Mouse (Mus musculus) CD4-positive helper T cell, adult 2 months (primary cell): ENCODE results near the gene Tex2.
A peak's percentile ranks its signal among the peaks of the same experiment; 100 is the strongest.

Experiments
- DNase-seq: peaks from one replicate; pipeline ENCODE4 v3.0.0-alpha.2; 2012; ENCODE audit warnings: low read depth, missing footprints, low spot score

The Tex2 gene

GRCm38 (mm10) chr11:106486866-106487732 is 126.1 kb downstream of the Tex2 start:
- peak; percentile 41 for DNase-seq

- DNase-seq, result no peak
Measured at GRCm38 (mm10) chr11:106486042-106486865, 127.0 kb downstream of the Tex2 start.

DNA sequence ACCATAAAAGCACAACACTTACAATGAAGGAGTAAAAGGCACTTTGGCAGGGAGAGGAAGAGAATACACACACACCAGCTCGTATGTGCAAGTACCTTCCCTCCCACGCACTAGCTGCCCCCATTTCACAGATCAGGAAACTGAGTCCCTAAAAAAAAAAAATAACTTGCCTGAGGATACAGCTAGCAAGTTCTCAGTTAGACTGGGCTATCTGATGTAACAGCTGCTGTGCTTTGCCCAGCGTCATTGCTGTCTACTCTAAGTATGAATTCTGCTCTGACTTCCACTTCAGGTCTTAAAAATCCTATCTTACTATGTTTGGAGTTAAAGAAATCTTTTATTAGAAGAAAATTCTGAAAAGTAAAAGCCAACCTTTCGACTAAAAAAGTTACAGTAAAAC is 127.6 kb downstream of the Tex2 start:
- DNase-seq, result no peak

DNA sequence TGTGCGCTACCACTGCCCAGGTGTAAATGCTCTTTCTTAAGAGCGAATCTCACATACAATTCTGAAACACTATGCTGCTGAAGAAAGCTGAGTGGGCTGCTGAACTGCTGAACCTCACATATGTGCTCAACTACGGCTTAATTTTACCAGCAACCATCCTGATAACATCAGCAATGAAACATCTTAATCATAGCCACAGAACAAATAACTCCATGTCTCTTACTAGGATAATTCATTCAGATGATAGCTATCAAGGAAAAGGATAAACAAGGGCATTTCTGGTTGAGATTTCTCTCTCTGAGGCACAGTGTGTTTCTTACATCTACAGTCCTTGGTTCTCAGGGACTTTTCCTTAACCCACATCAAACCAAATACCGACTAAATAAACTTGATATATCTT is 128.3 kb downstream of the Tex2 start:
- DNase-seq, result no peak

GRCm38 (mm10) chr11:106482867-106483266 is 130.4 kb downstream of the Tex2 start:
- no peak for DNase-seq

DNA sequence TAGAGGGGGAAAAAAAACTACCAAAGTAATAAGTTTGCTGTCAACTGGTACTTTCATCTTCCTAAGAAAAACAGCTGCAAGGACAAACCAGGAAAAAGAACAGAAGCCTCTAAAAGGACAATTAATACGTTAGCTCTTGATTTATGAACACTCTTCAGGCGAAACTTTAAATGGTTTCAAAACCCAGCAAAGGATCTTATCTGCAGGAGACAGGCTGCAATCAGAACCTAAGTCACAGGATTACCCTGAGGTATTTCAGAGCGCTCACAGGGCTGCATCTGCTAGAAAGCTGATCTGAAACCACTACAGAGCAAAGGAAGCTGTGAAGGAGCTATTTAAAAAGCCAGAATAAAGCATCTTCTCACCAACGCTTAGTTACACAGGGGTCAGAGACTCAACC is 131.6 kb downstream of the Tex2 start:
- DNase-seq, result peak; percentile 39

DNA sequence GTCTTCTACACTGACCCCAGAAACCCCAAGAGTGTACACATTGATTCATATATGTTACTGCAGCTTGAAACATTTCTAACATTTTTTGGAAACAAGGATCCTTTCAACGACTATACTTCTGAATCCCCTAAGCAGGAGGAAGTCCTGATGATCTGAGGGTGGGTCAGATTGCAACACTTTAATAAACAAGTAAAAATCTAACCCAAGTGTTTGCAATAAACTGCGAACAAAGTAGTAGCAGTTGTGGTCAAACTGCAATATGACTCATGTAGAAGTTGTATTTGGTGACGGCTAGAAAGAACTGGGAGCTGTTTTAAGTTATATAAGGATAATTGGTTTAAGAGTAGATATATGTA is 132.7 kb downstream of the Tex2 start:
- no peak for DNase-seq

DNA sequence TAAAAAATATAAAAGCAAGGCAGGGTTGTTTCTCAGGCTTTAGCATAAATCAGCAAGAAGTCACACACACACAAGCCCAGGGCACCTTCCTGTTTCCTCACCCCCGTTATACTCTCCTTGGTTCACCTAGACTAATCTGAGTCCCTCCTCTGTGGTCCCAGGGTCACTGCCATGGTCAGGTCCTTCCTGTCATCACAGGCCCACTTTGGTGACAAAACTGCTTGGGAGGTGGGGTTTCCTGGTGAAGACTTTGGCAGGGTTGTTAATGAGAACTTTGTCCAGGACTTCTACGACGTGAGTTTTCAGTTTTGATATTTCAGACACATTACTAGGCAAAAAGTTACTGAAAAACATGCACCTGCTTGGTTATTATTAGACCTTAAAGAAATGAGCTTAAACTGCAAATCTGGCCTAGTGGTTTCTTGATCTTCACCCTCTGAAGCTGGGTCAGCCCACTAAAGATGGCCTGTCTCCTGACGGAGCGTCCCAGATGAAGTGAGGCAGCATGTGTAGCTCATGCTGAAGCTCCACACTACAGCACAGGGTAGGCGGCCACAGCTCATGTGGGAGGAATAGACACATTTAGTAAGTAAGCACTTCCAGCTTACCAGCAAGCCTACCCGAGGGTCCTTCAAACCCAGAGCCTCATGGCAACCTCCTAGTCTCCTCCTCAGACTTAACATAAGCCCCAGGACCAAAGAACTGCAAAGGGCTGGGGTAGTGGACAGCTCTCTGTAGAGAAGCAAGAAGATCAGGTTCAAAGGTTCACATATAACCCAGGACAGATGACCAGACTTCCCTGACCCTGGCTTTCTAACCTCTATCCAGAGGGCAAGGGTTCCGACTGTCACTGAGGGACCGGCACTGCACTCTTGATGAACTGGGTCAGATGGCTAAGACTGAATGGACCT is 133.3 kb downstream of the Tex2 start:
- DNase-seq, result no peak

- DNase-seq, result no peak
Measured at GRCm38 (mm10) chr11:106478745-106479144, 134.5 kb downstream of the Tex2 start.

- DNase-seq, result no peak
Measured at GRCm38 (mm10) chr11:106477505-106478160, 135.6 kb downstream of the Tex2 start.

- no peak for DNase-seq
Measured at GRCm38 (mm10) chr11:106475309-106475708, 137.9 kb downstream of the Tex2 start.

- DNase-seq, result no peak
Measured at GRCm38 (mm10) chr11:106471629-106472028, 141.6 kb downstream of the Tex2 start.

DNA sequence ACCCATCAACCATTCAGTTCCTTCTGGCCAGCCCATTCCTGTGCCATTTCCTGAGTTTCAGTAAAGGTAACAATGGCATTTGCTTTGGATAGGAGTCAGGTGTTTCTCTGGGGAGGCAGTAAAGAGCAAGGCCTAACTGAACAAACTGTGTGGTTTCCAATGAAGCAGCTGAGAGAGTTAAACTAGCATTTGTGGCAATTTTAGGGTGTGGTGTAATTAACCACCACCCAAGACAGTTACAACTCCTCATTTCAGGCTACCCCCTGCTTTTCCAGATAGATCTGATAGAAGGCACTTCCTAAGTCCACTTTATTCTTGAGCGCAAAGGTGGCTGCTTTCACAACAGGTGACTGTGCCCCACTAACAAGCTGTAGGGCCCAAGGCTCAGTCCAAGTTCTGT is 144.7 kb downstream of the Tex2 start:
- DNase-seq, result no peak

GRCm38 (mm10) chr11:106465932-106466331 is 147.3 kb downstream of the Tex2 start:
- no peak for DNase-seq

- DNase-seq, result no peak
Measured at GRCm38 (mm10) chr11:106465545-106465903, 147.7 kb downstream of the Tex2 start.

DNA sequence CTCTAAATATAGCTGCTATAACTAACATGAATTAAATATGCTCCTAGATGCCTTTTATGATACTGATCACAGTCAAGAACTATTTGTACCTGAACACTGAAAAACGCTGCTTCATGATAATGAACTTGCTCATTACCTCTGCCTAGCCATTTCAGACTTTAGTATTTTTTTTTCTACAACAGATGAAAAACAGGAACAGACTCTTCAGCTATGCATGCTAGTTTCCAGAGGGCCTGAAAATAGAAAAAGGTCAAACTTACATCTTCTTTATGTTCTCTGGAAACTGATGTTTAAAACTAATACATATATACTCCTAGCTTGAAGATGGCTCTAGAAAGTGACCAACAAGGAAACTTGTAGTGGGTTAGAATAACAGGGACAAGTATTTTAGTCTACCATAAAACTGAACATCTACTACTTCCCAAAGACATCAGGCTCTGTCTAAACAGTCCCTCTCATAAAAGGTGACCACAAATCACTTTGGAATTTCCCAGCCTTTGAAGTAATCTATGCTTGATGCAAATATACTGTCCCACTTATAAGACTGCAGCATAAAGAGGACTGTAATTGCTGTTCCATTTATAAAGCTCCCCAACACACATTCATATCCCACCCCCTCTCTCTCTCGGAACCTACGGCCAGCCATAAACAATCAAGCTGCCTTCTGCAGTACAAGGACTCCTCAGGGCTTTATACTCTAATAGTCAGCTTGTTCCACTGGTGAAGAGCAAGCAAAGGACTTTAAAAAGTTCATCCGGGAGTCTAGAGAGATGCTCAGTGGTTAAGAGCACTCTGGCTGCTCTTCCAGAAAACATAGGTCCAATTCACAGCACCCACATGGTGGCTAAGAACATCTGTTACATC is 148.3 kb downstream of the Tex2 start:
- no peak for DNase-seq

DNA sequence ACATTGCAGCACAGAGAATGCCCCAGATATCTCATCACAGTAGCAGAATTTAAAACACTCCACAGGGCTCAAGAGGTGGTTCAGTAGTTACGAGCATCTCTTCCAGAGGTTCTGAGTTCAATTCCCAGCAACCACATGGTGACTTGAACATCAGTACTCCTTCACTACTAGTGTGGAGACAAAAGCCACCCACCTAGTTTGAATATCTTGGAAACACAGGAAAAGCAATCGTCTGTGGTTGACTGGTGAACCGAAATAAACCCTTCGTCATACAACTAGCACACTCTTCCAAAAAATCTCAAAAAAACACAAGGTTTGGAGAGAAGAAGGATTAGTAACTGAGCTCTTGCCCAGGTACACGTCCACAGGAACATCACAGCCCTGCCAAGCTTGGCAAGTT is 149.4 kb downstream of the Tex2 start:
- DNase-seq, result no peak

DNA sequence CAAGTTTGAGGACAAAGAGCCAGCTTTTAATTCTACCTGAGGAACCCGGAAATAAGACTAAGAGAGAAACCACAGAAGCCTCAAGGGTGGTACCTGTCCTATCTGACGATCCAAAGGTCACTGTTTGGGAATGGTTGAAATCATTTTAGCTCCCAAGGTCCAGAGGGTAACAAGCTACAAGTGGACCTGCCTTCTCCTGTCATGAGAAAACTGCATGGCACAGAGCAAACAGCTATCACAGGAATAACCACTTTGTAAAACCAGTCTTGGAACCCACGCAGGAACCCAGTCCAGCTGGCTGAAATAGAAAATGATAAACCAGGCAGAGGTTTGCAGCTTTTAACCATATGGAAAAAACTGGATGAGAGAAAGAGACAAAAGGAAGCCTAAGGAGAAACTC is 150.9 kb downstream of the Tex2 start:
- DNase-seq, result no peak

- DNase-seq, result no peak
Measured at GRCm38 (mm10) chr11:106461145-106461932, 151.9 kb downstream of the Tex2 start.

GRCm38 (mm10) chr11:106460671-106461070 is 152.6 kb downstream of the Tex2 start:
- DNase-seq, result no peak
